Mouse (Mus musculus): ENCODE data around the gene Miip. TPM values are rescaled to one million over a fixed set of nuclear protein-coding genes. Genes with fewer than 3 reads are reported as not detected.
A peak's percentile ranks its signal among the peaks of the same experiment; 100 is the strongest.
"Not testable (repeated sequence)": the region's sequence is repeated elsewhere in the genome, so short reads cannot be mapped to it uniquely, and the experiment has no call there.

The Miip gene
- polyA plus RNA-seq, 1 experiment: 48.8 TPM

DNA sequence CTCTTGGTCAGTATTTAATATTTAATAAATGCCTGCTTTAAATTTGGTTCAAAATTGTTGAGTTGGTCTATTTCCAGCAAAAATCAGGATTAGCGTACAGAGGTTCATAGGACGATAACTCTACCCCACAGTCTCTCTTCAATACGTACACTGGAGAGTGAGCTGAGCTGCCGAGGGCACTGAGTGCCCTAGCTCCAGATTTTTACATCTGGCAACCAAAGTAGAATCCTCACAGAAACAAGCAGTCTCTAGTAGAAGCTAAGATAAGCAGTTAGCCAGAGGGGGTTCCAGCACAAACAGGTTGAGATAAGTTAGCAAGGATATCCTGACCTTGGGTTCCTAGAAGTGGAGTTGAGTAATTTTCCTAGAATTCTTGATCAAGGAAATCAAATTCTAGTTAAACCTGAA lies 20.0 kb downstream of the Miip start:
- no peak for TF ChIP-seq POLR2A (IDR thresholded peaks at IDR 0.05; ENCODE audit: insufficient read depth, low read length)
- no peaks in the 10 kb centered on the region for H3K4me1 ChIP-seq (ENCODE audit: control insufficient read depth, insufficient read depth, low read length)
- no peaks in the 10 kb centered on the region for H3K9me3 ChIP-seq (replicated peaks; ENCODE audit: control insufficient read depth, insufficient read depth, low read length, poor library complexity, severe bottlenecking)
- no peaks in the 10 kb centered on the region for H3K36me3 ChIP-seq (ENCODE audit: control insufficient read depth, insufficient read depth, low read length, poor library complexity, severe bottlenecking)
- no peak overlapping the region for H3K27ac ChIP-seq (ENCODE audit: insufficient read depth, low read length)
- H3K27me3 ChIP-seq (ENCODE audit: control insufficient read depth, insufficient read depth, low read length, poor library complexity, severe bottlenecking): no peaks in the 10 kb centered on the region
- peak overlapping the region; percentile 59 for H3K9ac ChIP-seq (ENCODE audit: low read depth, poor library complexity, severe bottlenecking)
- H3K4me3 ChIP-seq (ENCODE audit: low read depth, low read length): peak overlapping the region; percentile 99

GRCm38 (mm10) chr4:147847614-147848583 lies 20.7 kb downstream of the Miip start, which contains the start of gene Zfp933:
Gene Zfp933, minus strand, starts transcription at chr4:147848366.
- TF ChIP-seq POLR2A (IDR thresholded peaks at IDR 0.05; ENCODE audit: insufficient read depth, low read length) (no peak), EP300 (IDR thresholded peaks at IDR 0.05; ENCODE audit: insufficient read depth, low read depth, low read length) (no peak), CTCF (IDR thresholded peaks at IDR 0.05; ENCODE audit: low read depth, low read length) (no peak)
- peak within 1 kb of the TSS; percentile 59 for H3K9ac ChIP-seq (ENCODE audit: low read depth, poor library complexity, severe bottlenecking)
- H3K4me3 ChIP-seq (ENCODE audit: low read depth, low read length): peak within 1 kb of the TSS; percentile 99
- no peaks in the 10 kb centered on the region for H3K4me1 ChIP-seq (ENCODE audit: control insufficient read depth, insufficient read depth, low read length)
- 0 out of 2 replicates have a peak, but pooled peaks cover 1% of the 10 kb centered on the region for H3K36me3 ChIP-seq (ENCODE audit: control insufficient read depth, insufficient read depth, low read length, poor library complexity, severe bottlenecking)
- no peak within 1 kb of the TSS for H3K27ac ChIP-seq (ENCODE audit: insufficient read depth, low read length)
- H3K9me3 ChIP-seq (replicated peaks; ENCODE audit: control insufficient read depth, insufficient read depth, low read length, poor library complexity, severe bottlenecking): no peaks in the 10 kb centered on the region; the same call in 1 of the 2 replicates
- H3K27me3 ChIP-seq (ENCODE audit: control insufficient read depth, insufficient read depth, low read length, poor library complexity, severe bottlenecking): no peaks in the 10 kb centered on the region

DNA sequence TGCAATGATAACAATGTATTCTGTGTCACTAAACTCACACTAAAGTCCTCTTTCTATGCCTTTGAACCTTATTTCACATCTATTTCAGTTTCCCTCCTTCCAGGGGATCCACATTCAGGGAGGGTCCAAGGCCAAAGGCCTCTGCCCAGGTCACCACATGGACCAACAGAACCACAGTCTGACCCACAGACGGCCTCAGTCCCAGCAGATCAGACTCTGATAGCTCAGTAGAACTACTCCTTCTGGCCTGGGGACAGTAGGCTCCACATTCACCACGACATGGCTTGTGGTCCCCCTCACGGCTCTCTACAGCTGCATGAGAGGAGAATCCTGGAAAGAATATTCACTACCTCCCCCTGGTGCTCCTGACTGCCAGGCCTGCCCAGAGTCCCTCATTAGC lies 25.7 kb downstream of the Miip start:
- Histone ChIP-seq H3K9me3 (replicated peaks; ENCODE audit: control insufficient read depth, insufficient read depth, low read length, poor library complexity, severe bottlenecking) (peaks cover 20% of the 10 kb centered on the region), H3K9ac (ENCODE audit: low read depth, poor library complexity, severe bottlenecking) (no peak overlapping the region), H3K27me3 (ENCODE audit: control insufficient read depth, insufficient read depth, low read length, poor library complexity, severe bottlenecking) (no peaks in the 10 kb centered on the region), H3K4me1 (ENCODE audit: control insufficient read depth, insufficient read depth, low read length) (no peaks in the 10 kb centered on the region), H3K4me3 (ENCODE audit: low read depth, low read length) (no peak overlapping the region), H3K36me3 (ENCODE audit: control insufficient read depth, insufficient read depth, low read length, poor library complexity, severe bottlenecking) (peaks cover 11% of the 10 kb centered on the region), H3K27ac (ENCODE audit: insufficient read depth, low read length) (no peak overlapping the region)
- no peak for TF ChIP-seq EP300 (IDR thresholded peaks at IDR 0.05; ENCODE audit: insufficient read depth, low read depth, low read length)
- TF ChIP-seq CTCF (IDR thresholded peaks at IDR 0.05; ENCODE audit: low read depth, low read length): no peak
- TF ChIP-seq POLR2A (IDR thresholded peaks at IDR 0.05; ENCODE audit: insufficient read depth, low read length): no peak

DNA sequence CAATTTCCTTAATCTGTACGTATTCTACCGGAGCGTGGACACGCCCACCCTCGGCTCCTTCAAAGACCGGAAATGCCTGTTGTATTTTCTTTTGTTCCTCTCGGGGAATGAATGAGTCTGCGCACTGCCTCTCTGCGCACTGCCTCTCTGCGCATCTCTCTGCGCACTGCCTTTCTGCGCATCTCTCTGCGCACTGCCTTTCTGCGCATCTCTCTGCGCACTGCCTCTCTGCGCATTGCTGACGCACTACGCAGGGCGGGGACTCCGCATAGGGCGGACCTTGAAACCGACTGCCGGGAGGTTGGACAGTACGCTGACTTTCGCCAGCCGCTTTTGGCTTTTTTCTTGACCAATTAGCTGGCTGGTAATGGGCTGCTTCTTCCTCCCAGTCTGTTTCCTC lies 29.3 kb downstream of the Miip start:
- H3K4me3 ChIP-seq (ENCODE audit: low read depth, low read length); H3K9ac ChIP-seq (ENCODE audit: low read depth, poor library complexity, severe bottlenecking); H3K27ac ChIP-seq (ENCODE audit: insufficient read depth, low read length); H3K27me3 ChIP-seq (ENCODE audit: control insufficient read depth, insufficient read depth, low read length, poor library complexity, severe bottlenecking); H3K4me1 ChIP-seq (ENCODE audit: control insufficient read depth, insufficient read depth, low read length): not testable (repeated sequence)
- peaks cover 11% of the 10 kb centered on the region for H3K36me3 ChIP-seq (ENCODE audit: control insufficient read depth, insufficient read depth, low read length, poor library complexity, severe bottlenecking)
- H3K9me3 ChIP-seq (replicated peaks; ENCODE audit: control insufficient read depth, insufficient read depth, low read length, poor library complexity, severe bottlenecking): peaks cover 26% of the 10 kb centered on the region

GRCm38 (mm10) chr4:147824389-147824788 lies 44.2 kb downstream of the Miip start:
- Histone ChIP-seq H3K36me3 (ENCODE audit: control insufficient read depth, insufficient read depth, low read length, poor library complexity, severe bottlenecking) (no peaks in the 10 kb centered on the region; the same call in 1 of the 2 replicates), H3K4me3 (ENCODE audit: low read depth, low read length) (no peak overlapping the region), H3K9ac (ENCODE audit: low read depth, poor library complexity, severe bottlenecking) (no peak overlapping the region), H3K4me1 (ENCODE audit: control insufficient read depth, insufficient read depth, low read length) (peaks cover 3% of the 10 kb centered on the region), H3K27me3 (ENCODE audit: control insufficient read depth, insufficient read depth, low read length, poor library complexity, severe bottlenecking) (no peaks in the 10 kb centered on the region), H3K27ac (ENCODE audit: insufficient read depth, low read length) (no peak overlapping the region), H3K9me3 (replicated peaks; ENCODE audit: control insufficient read depth, insufficient read depth, low read length, poor library complexity, severe bottlenecking) (peaks cover 6% of the 10 kb centered on the region)
- no peak for TF ChIP-seq POLR2A (IDR thresholded peaks at IDR 0.05; ENCODE audit: insufficient read depth, low read length)
- TF ChIP-seq CTCF (IDR thresholded peaks at IDR 0.05; ENCODE audit: low read depth, low read length): no peak

DNA sequence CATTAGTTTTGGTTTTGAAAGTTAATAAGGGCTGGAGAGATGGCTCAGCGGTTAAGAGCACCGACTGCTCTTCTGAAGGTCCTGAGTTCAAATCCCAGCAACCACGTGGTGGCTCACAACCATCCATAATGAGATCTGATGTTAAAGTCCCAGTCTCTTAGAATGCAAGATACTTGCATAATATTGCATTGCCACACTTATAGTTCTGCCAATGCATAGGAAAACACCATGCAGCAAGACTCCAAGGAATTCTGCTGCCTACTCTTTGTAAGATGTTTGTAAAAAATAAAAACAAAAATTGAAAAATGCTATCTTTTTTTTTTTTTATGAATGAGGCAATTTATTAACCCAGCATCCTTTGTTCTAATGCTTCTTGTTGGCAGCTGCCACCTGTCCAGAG lies 47.2 kb downstream of the Miip start:
- H3K9me3 ChIP-seq (replicated peaks; ENCODE audit: control insufficient read depth, insufficient read depth, low read length, poor library complexity, severe bottlenecking); H3K27me3 ChIP-seq (ENCODE audit: control insufficient read depth, insufficient read depth, low read length, poor library complexity, severe bottlenecking); H3K27ac ChIP-seq (ENCODE audit: insufficient read depth, low read length); H3K9ac ChIP-seq (ENCODE audit: low read depth, poor library complexity, severe bottlenecking); H3K36me3 ChIP-seq (ENCODE audit: control insufficient read depth, insufficient read depth, low read length, poor library complexity, severe bottlenecking); H3K4me1 ChIP-seq (ENCODE audit: control insufficient read depth, insufficient read depth, low read length); H3K4me3 ChIP-seq (ENCODE audit: low read depth, low read length): not testable (repeated sequence)

GRCm38 (mm10) chr4:147819659-147820058 lies 49.0 kb downstream of the Miip start:
- peak overlapping the region; percentile 76; the same call in 1 of the 2 replicates for H3K27ac ChIP-seq (ENCODE audit: insufficient read depth, low read length)
- H3K4me3 ChIP-seq (ENCODE audit: low read depth, low read length); H3K9ac ChIP-seq (ENCODE audit: low read depth, poor library complexity, severe bottlenecking); H3K27me3 ChIP-seq (ENCODE audit: control insufficient read depth, insufficient read depth, low read length, poor library complexity, severe bottlenecking); H3K36me3 ChIP-seq (ENCODE audit: control insufficient read depth, insufficient read depth, low read length, poor library complexity, severe bottlenecking); H3K9me3 ChIP-seq (replicated peaks; ENCODE audit: control insufficient read depth, insufficient read depth, low read length, poor library complexity, severe bottlenecking); H3K4me1 ChIP-seq (ENCODE audit: control insufficient read depth, insufficient read depth, low read length): not testable (repeated sequence)

All from ES-Bruce4 (cell line).